Mouse (Mus musculus) heart, embryonic 10.5 days (tissue): ENCODE data around the gene Cdc42bpa. TPM values are rescaled to one million over a fixed set of nuclear protein-coding genes. Genes with fewer than 3 reads are reported as not detected.

Experiments used
- DNase-seq: peaks from one replicate; pipeline ENCODE4 v3.0.0-alpha.2; 2017; ENCODE audit warnings: low spot score
- H3K27ac ChIP-seq: fragments of 300-500 bp; sonication (generic); 2 replicates; pipeline ENCODE4 v1.5.1; 2016; ENCODE audit warnings: mild to moderate bottlenecking
- H3K27me3 ChIP-seq: fragments of 300-500 bp; sonication (generic); 2 replicates; pipeline ENCODE4 v1.6.1; 2016; ENCODE audit warnings: mild to moderate bottlenecking; ENCODE audit not compliant: poor library complexity, insufficient read depth, severe bottlenecking
- H3K36me3 ChIP-seq: fragments of 300-500 bp; sonication (generic); 2 replicates; pipeline ENCODE4 v1.6.1; 2016; ENCODE audit warnings: mild to moderate bottlenecking, moderate library complexity
- H3K4me1 ChIP-seq: fragments of 300-500 bp; sonication (generic); 2 replicates; pipeline ENCODE4 v1.6.1; 2016; ENCODE audit warnings: mild to moderate bottlenecking
- H3K4me3 ChIP-seq: fragments of 300-500 bp; sonication (generic); 2 replicates; pipeline ENCODE4 v1.5.1; 2016; ENCODE audit warnings: mild to moderate bottlenecking, moderate library complexity
- H3K9me3 ChIP-seq: fragments of 300-500 bp; sonication (generic); 2 replicates; pipeline ENCODE4 v1.6.1; 2016; ENCODE audit warnings: mild to moderate bottlenecking, moderate library complexity
- WGBS: fragments of 180-500 bp; shearing (Covaris S2); methylation state at CpG from one replicate; pipeline ENCODE4 v1.1.7; 2016; 5-methylcytosine and 5-hydroxymethylcytosine counted together
- polyA plus RNA-seq: library from polyadenylated mRNA; unstranded; fragments of >200 nt; fragmentation: Nextera tagmentation; extraction: Ambion mirVana; gene quantifications from 2 replicates; pipeline ENCODE4 v1.2.1, GENCODE M21; 2016

Gene Cdc42bpa
- polyA plus RNA-seq, 1 experiment from 2014 or later = 14.8 TPM

GRCm38 (mm10) chr1:180215044-180215443 is 254.8 kb downstream of the Cdc42bpa start:
- no peak overlapping the region for H3K4me3 ChIP-seq
- DNase-seq = peak; percentile 88
- no peaks in the 10 kb centered on the region for H3K36me3 ChIP-seq
- no peaks in the 10 kb centered on the region for H3K27me3 ChIP-seq
- H3K9me3 ChIP-seq = no peaks in the 10 kb centered on the region
- no peak overlapping the region for H3K27ac ChIP-seq
- WGBS = 22% methylated on average over 4 of the region's 4 CpGs
- peaks cover 6% of the 10 kb centered on the region; the same call in 1 of the 2 replicates for H3K4me1 ChIP-seq

Other genes with a start within 250 kb of the Cdc42bpa start
- 0.09 TPM in 1 of 2 replicates, not detected in the other for gene Kif28, start 215.2 kb upstream of the Cdc42bpa start, polyA plus RNA-seq
- 0.18 and 0.25 TPM in 2 replicates for gene Gm10518, start 157.1 kb upstream of the Cdc42bpa start, polyA plus RNA-seq
- gene Ahctf1, start 156.8 kb upstream of the Cdc42bpa start, polyA plus RNA-seq = 21.6 and 30.2 TPM in 2 replicates
- 4.0 and 8.2 TPM in 2 replicates for gene Coq8a, start 239.1 kb downstream of the Cdc42bpa start, polyA plus RNA-seq